Mouse (Mus musculus): ENCODE results near the gene Olfr1240. TPM values are rescaled to one million over a fixed set of nuclear protein-coding genes. Genes with fewer than 3 reads are reported as not detected.

Olfr1240 gene
- polyA plus RNA-seq (2014; fragmentation: Illumina TruSeq; extraction: RNeasy Lipid Tissue Mini Kit (QIAGEN cat#74804); ENCODE audit: low read depth, low replicate concordance) = not detected

DNA sequence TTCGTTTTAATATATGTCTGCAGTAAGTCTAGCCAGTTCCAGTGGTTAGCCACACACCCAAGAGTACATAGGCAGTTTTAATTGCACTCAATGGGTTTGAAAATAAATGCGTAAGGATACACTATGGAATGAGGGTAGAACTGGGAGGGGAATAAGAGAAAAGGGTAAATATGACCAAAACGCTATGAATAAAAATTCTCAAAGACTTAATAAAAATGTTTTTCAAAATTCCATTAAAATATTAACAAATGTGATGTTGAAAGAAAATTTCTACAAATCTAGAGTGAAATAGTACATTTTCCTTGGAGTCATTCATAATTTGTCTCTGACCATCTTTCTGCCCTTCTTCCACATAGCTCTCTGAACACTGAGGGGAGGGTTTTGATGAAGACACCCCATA lies at the start of gene Olfr1240:
Gene Olfr1240 (minus strand): TSS at position 101 of the 400 bp plus-strand sequence.

DNA sequence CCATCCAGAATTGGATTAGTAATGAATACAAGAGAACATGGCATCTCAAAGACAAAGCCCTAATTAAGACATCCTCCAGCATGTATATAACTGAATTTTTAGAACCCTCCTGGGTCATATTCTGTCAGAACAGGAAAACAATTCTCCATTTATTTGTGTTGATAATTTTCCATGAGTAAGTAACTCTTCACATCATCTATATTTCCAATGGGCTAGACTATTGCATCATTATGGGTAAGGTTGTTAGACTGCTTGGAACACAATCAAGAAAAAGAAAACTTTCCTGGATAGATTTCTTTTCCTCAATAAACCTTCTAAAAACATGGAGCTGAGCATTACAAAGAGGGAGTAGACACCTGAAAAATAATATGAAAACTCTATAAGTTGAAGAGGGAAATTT lies 44.2 kb upstream of the Olfr1240 start, which contains the start of gene Olfr1241:
Gene Olfr1241 (minus strand): TSS at position 101 of the 400 bp plus-strand sequence.

DNA sequence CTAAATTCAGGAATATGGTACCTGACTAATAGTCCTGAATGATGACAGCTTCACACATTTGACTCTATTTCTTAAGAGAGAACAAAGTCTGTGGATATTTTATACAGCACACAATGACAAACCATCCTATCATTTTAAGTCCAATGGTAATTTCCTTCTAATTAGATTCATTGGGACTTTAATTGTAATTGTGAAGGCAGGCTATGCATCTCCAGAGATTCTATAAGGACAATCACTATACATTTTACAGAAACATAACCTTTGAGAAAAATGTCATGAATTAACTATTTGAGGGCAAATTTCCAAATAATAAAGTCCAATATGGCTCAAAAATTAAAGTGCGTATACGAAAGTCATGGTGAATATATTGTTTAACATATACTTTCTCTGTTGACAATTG lies 22.5 kb downstream of the Olfr1240 start, which contains the start of gene Olfr1239:
Gene Olfr1239 (minus strand): TSS at position 101 of the 400 bp plus-strand sequence.

DNA sequence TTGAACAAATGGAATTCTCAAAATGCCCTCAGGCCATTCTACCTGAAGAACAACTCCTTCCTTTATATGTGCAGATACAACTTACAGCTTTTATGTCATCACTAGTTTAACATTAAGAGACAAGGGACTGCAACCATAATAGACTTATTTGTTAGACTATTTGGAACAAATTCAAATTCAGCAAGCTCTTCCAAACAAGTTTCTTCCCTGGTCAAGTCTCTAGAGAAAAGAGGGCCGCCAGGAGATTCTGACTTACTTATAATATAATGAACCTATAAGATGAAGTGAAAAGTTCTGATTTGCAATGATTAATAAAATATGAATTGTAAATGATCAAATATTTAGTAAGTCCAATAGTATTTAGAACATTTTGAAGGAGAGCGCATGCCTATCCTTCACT lies 33.2 kb downstream of the Olfr1240 start, which contains the start of gene Olfr1238:
Gene Olfr1238 (minus strand): TSS at position 101 of the 400 bp plus-strand sequence.

Other genes starting within 250 kb of the Olfr1240 start
- not detected for gene Olfr1226, start 243.0 kb downstream of the Olfr1240 start, polyA plus RNA-seq (2014; fragmentation: Illumina TruSeq; extraction: RNeasy Lipid Tissue Mini Kit (QIAGEN cat#74804); ENCODE audit: low read depth, low replicate concordance)
- gene Olfr1228, start 188.9 kb downstream of the Olfr1240 start, polyA plus RNA-seq (2014; fragmentation: Illumina TruSeq; extraction: RNeasy Lipid Tissue Mini Kit (QIAGEN cat#74804); ENCODE audit: low read depth, low replicate concordance) = not detected
- not detected for gene Olfr1229, start 155.0 kb downstream of the Olfr1240 start, polyA plus RNA-seq (2014; fragmentation: Illumina TruSeq; extraction: RNeasy Lipid Tissue Mini Kit (QIAGEN cat#74804); ENCODE audit: low read depth, low replicate concordance)
- gene Olfr1230, start 145.7 kb downstream of the Olfr1240 start, polyA plus RNA-seq (2014; fragmentation: Illumina TruSeq; extraction: RNeasy Lipid Tissue Mini Kit (QIAGEN cat#74804); ENCODE audit: low read depth, low replicate concordance) = not detected
- gene Olfr1231, start 135.9 kb downstream of the Olfr1240 start, polyA plus RNA-seq (2014; fragmentation: Illumina TruSeq; extraction: RNeasy Lipid Tissue Mini Kit (QIAGEN cat#74804); ENCODE audit: low read depth, low replicate concordance) = not detected
- not detected for gene Olfr1232, start 113.3 kb downstream of the Olfr1240 start, polyA plus RNA-seq (2014; fragmentation: Illumina TruSeq; extraction: RNeasy Lipid Tissue Mini Kit (QIAGEN cat#74804); ENCODE audit: low read depth, low replicate concordance)
- gene Olfr1233, start 100.6 kb downstream of the Olfr1240 start, polyA plus RNA-seq (2014; fragmentation: Illumina TruSeq; extraction: RNeasy Lipid Tissue Mini Kit (QIAGEN cat#74804); ENCODE audit: low read depth, low replicate concordance) = not detected
- gene Olfr1234, start 78.1 kb downstream of the Olfr1240 start, polyA plus RNA-seq (2014; fragmentation: Illumina TruSeq; extraction: RNeasy Lipid Tissue Mini Kit (QIAGEN cat#74804); ENCODE audit: low read depth, low replicate concordance) = not detected
- not detected for gene Olfr1238, start 33.3 kb downstream of the Olfr1240 start, polyA plus RNA-seq (2014; fragmentation: Illumina TruSeq; extraction: RNeasy Lipid Tissue Mini Kit (QIAGEN cat#74804); ENCODE audit: low read depth, low replicate concordance)
- gene Olfr1239, start 22.6 kb downstream of the Olfr1240 start, polyA plus RNA-seq (2014; fragmentation: Illumina TruSeq; extraction: RNeasy Lipid Tissue Mini Kit (QIAGEN cat#74804); ENCODE audit: low read depth, low replicate concordance) = not detected
- gene Olfr1241, start 44.1 kb upstream of the Olfr1240 start, polyA plus RNA-seq (2014; fragmentation: Illumina TruSeq; extraction: RNeasy Lipid Tissue Mini Kit (QIAGEN cat#74804); ENCODE audit: low read depth, low replicate concordance) = not detected
- not detected for gene Olfr1242, start 55.3 kb upstream of the Olfr1240 start, polyA plus RNA-seq (2014; fragmentation: Illumina TruSeq; extraction: RNeasy Lipid Tissue Mini Kit (QIAGEN cat#74804); ENCODE audit: low read depth, low replicate concordance)
- not detected for gene Olfr1243, start 88.5 kb upstream of the Olfr1240 start, polyA plus RNA-seq (2014; fragmentation: Illumina TruSeq; extraction: RNeasy Lipid Tissue Mini Kit (QIAGEN cat#74804); ENCODE audit: low read depth, low replicate concordance)
- gene Olfr1245, start 135.4 kb upstream of the Olfr1240 start, polyA plus RNA-seq (2014; fragmentation: Illumina TruSeq; extraction: RNeasy Lipid Tissue Mini Kit (QIAGEN cat#74804); ENCODE audit: low read depth, low replicate concordance) = not detected
- gene Olfr1246, start 150.2 kb upstream of the Olfr1240 start, polyA plus RNA-seq (2014; fragmentation: Illumina TruSeq; extraction: RNeasy Lipid Tissue Mini Kit (QIAGEN cat#74804); ENCODE audit: low read depth, low replicate concordance) = not detected
- not detected for gene Olfr1247, start 171.1 kb upstream of the Olfr1240 start, polyA plus RNA-seq (2014; fragmentation: Illumina TruSeq; extraction: RNeasy Lipid Tissue Mini Kit (QIAGEN cat#74804); ENCODE audit: low read depth, low replicate concordance)
- gene Olfr1248, start 175.2 kb upstream of the Olfr1240 start, polyA plus RNA-seq (2014; fragmentation: Illumina TruSeq; extraction: RNeasy Lipid Tissue Mini Kit (QIAGEN cat#74804); ENCODE audit: low read depth, low replicate concordance) = not detected
- not detected for gene Olfr1249, start 192.0 kb upstream of the Olfr1240 start, polyA plus RNA-seq (2014; fragmentation: Illumina TruSeq; extraction: RNeasy Lipid Tissue Mini Kit (QIAGEN cat#74804); ENCODE audit: low read depth, low replicate concordance)
- not detected for gene Olfr1250, start 218.5 kb upstream of the Olfr1240 start, polyA plus RNA-seq (2014; fragmentation: Illumina TruSeq; extraction: RNeasy Lipid Tissue Mini Kit (QIAGEN cat#74804); ENCODE audit: low read depth, low replicate concordance)
- gene Olfr1251, start 228.9 kb upstream of the Olfr1240 start, polyA plus RNA-seq (2014; fragmentation: Illumina TruSeq; extraction: RNeasy Lipid Tissue Mini Kit (QIAGEN cat#74804); ENCODE audit: low read depth, low replicate concordance) = not detected

All from liver, adult 10 weeks (tissue).